Mouse (Mus musculus): ENCODE measurements around the gene Nol10. TPM values are rescaled to one million over a fixed set of nuclear protein-coding genes. Genes with fewer than 3 reads are reported as not detected.

Nol10 gene
- polyA plus RNA-seq, 1 experiment: 16.3 TPM

- DNase-seq (ENCODE audit: low read depth): peak; percentile 53
- TF ChIP-seq CTCF (IDR thresholded peaks at IDR 0.05; ENCODE audit: borderline replicate concordance, extremely low read depth, insufficient read depth, insufficient read length): peak; percentile 74
- TF ChIP-seq POLR2A (IDR thresholded peaks at IDR 0.05; ENCODE audit: borderline replicate concordance, extremely low read depth, insufficient read depth, insufficient read length, poor library complexity, severe bottlenecking): no peak
Measured at GRCm38 (mm10) chr12:17366981-17367380, 18.7 kb downstream of the Nol10 start.

GRCm38 (mm10) chr12:17369111-17369510, 20.9 kb downstream of the Nol10 start:
- DNase-seq (ENCODE audit: low read depth): no peak
- TF ChIP-seq CTCF (IDR thresholded peaks at IDR 0.05; ENCODE audit: borderline replicate concordance, extremely low read depth, insufficient read depth, insufficient read length): no peak
- no peak for TF ChIP-seq POLR2A (IDR thresholded peaks at IDR 0.05; ENCODE audit: borderline replicate concordance, extremely low read depth, insufficient read depth, insufficient read length, poor library complexity, severe bottlenecking)

- no peak for TF ChIP-seq POLR2A (IDR thresholded peaks at IDR 0.05; ENCODE audit: borderline replicate concordance, extremely low read depth, insufficient read depth, insufficient read length, poor library complexity, severe bottlenecking)
- no peak for TF ChIP-seq CTCF (IDR thresholded peaks at IDR 0.05; ENCODE audit: borderline replicate concordance, extremely low read depth, insufficient read depth, insufficient read length)
- no peak for DNase-seq (ENCODE audit: low read depth)
Measured at GRCm38 (mm10) chr12:17369551-17370325, 21.5 kb downstream of the Nol10 start.

- no peak for DNase-seq (ENCODE audit: low read depth)
- peak; percentile 46; the same call in 1 of the 2 replicates for TF ChIP-seq CTCF (IDR thresholded peaks at IDR 0.05; ENCODE audit: borderline replicate concordance, extremely low read depth, insufficient read depth, insufficient read length)
- no peak for TF ChIP-seq POLR2A (IDR thresholded peaks at IDR 0.05; ENCODE audit: borderline replicate concordance, extremely low read depth, insufficient read depth, insufficient read length, poor library complexity, severe bottlenecking)
Measured at GRCm38 (mm10) chr12:17371589-17372235, 23.5 kb downstream of the Nol10 start.

GRCm38 (mm10) chr12:17372696-17373095, 24.4 kb downstream of the Nol10 start:
- TF ChIP-seq POLR2A (IDR thresholded peaks at IDR 0.05; ENCODE audit: borderline replicate concordance, extremely low read depth, insufficient read depth, insufficient read length, poor library complexity, severe bottlenecking): no peak
- no peak for TF ChIP-seq CTCF (IDR thresholded peaks at IDR 0.05; ENCODE audit: borderline replicate concordance, extremely low read depth, insufficient read depth, insufficient read length)

GRCm38 (mm10) chr12:17373470-17373975, 25.3 kb downstream of the Nol10 start:
- DNase-seq (ENCODE audit: low read depth): no peak
- TF ChIP-seq CTCF (IDR thresholded peaks at IDR 0.05; ENCODE audit: borderline replicate concordance, extremely low read depth, insufficient read depth, insufficient read length) (no peak), POLR2A (IDR thresholded peaks at IDR 0.05; ENCODE audit: borderline replicate concordance, extremely low read depth, insufficient read depth, insufficient read length, poor library complexity, severe bottlenecking) (no peak)

More at GRCm38 (mm10) chr12:17372696-17373095, 24.4 kb downstream of the Nol10 start:
- no peak for DNase-seq (ENCODE audit: low read depth)

- DNase-seq (ENCODE audit: low read depth): no peak
- TF ChIP-seq CTCF (IDR thresholded peaks at IDR 0.05; ENCODE audit: borderline replicate concordance, extremely low read depth, insufficient read depth, insufficient read length): no peak
- TF ChIP-seq POLR2A (IDR thresholded peaks at IDR 0.05; ENCODE audit: borderline replicate concordance, extremely low read depth, insufficient read depth, insufficient read length, poor library complexity, severe bottlenecking): no peak
Measured at GRCm38 (mm10) chr12:17375243-17375642, 27.0 kb downstream of the Nol10 start.

- TF ChIP-seq CTCF (IDR thresholded peaks at IDR 0.05; ENCODE audit: borderline replicate concordance, extremely low read depth, insufficient read depth, insufficient read length): no peak
- TF ChIP-seq POLR2A (IDR thresholded peaks at IDR 0.05; ENCODE audit: borderline replicate concordance, extremely low read depth, insufficient read depth, insufficient read length, poor library complexity, severe bottlenecking): no peak
- peak; percentile 18 for DNase-seq (ENCODE audit: low read depth)
Measured at GRCm38 (mm10) chr12:17376521-17376920, 28.3 kb downstream of the Nol10 start.

GRCm38 (mm10) chr12:17380991-17381390, 32.7 kb downstream of the Nol10 start:
- no peak for TF ChIP-seq POLR2A (IDR thresholded peaks at IDR 0.05; ENCODE audit: borderline replicate concordance, extremely low read depth, insufficient read depth, insufficient read length, poor library complexity, severe bottlenecking)
- no peak for TF ChIP-seq CTCF (IDR thresholded peaks at IDR 0.05; ENCODE audit: borderline replicate concordance, extremely low read depth, insufficient read depth, insufficient read length)
- DNase-seq (ENCODE audit: low read depth): no peak

GRCm38 (mm10) chr12:17382759-17383158, 34.5 kb downstream of the Nol10 start:
- no peak for DNase-seq (ENCODE audit: low read depth)
- TF ChIP-seq POLR2A (IDR thresholded peaks at IDR 0.05; ENCODE audit: borderline replicate concordance, extremely low read depth, insufficient read depth, insufficient read length, poor library complexity, severe bottlenecking): no peak
- no peak for TF ChIP-seq CTCF (IDR thresholded peaks at IDR 0.05; ENCODE audit: borderline replicate concordance, extremely low read depth, insufficient read depth, insufficient read length)

- TF ChIP-seq POLR2A (IDR thresholded peaks at IDR 0.05; ENCODE audit: borderline replicate concordance, extremely low read depth, insufficient read depth, insufficient read length, poor library complexity, severe bottlenecking): no peak
- no peak for TF ChIP-seq CTCF (IDR thresholded peaks at IDR 0.05; ENCODE audit: borderline replicate concordance, extremely low read depth, insufficient read depth, insufficient read length)
Measured at GRCm38 (mm10) chr12:17386896-17387295, 38.6 kb downstream of the Nol10 start.

More at GRCm38 (mm10) chr12:17386896-17387295, 38.6 kb downstream of the Nol10 start:
- no peak for DNase-seq (ENCODE audit: low read depth)
